Mouse (Mus musculus): ENCODE measurements around the gene Gm10273. TPM values are rescaled to one million over a fixed set of nuclear protein-coding genes. Genes with fewer than 3 reads are reported as not detected.
"Not testable (repeated sequence)": the region's sequence is repeated elsewhere in the genome, so short reads cannot be mapped to it uniquely, and the experiment has no call there.

Gm10273 gene
- 5.4 TPM in 1 of 2 replicates, not detected in the other for polyA plus RNA-seq (2015; fragmentation: Nextera tagmentation; extraction: Ambion mirVana)

GRCm38 (mm10) chr10:59395461-59395860 lies at the start of gene Gm10273:
Gene Gm10273, plus strand, starts transcription at chr10:59395632.
- not testable (repeated sequence) for ATAC-seq (replicated peaks); H3K4me3 ChIP-seq; H3K27me3 ChIP-seq; H3K4me1 ChIP-seq; H3K9me3 ChIP-seq; H3K9ac ChIP-seq (replicated peaks); H3K36me3 ChIP-seq; H3K4me2 ChIP-seq (replicated peaks); H3K27ac ChIP-seq (replicated peaks)
- WGBS = 93% methylated on average over 13 of the region's 25 CpGs

GRCm38 (mm10) chr10:59346560-59346959 lies 48.9 kb upstream of the Gm10273 start:
- Histone ChIP-seq H3K27me3 (no peaks in the 10 kb centered on the region), H3K4me1 (no peaks in the 10 kb centered on the region), H3K4me2 (replicated peaks) (no peak overlapping the region), H3K36me3 (peaks cover 49% of the 10 kb centered on the region), H3K9me3 (no peaks in the 10 kb centered on the region), H3K27ac (replicated peaks) (no peak overlapping the region), H3K9ac (replicated peaks) (no peak overlapping the region), H3K4me3 (no peak overlapping the region)
- no peak for ATAC-seq (replicated peaks)
- over 99% methylated on average over 2 of the region's 2 CpGs for WGBS

- ATAC-seq (replicated peaks) = no peak
- Histone ChIP-seq H3K9me3 (no peaks in the 10 kb centered on the region), H3K4me3 (no peak overlapping the region), H3K4me1 (no peaks in the 10 kb centered on the region), H3K27ac (replicated peaks) (no peak overlapping the region), H3K36me3 (peaks cover 55% of the 10 kb centered on the region), H3K27me3 (no peaks in the 10 kb centered on the region), H3K9ac (replicated peaks) (no peak overlapping the region), H3K4me2 (replicated peaks) (no peak overlapping the region)
- WGBS = 94% methylated on average over 9 of the region's 9 CpGs
Observed at GRCm38 (mm10) chr10:59348200-59348599, 47.2 kb upstream of the Gm10273 start.

GRCm38 (mm10) chr10:59349536-59349935 lies 45.9 kb upstream of the Gm10273 start:
- H3K27ac ChIP-seq (replicated peaks) = no peak overlapping the region; the same call in 1 of the 2 replicates
- no peak overlapping the region for H3K4me2 ChIP-seq (replicated peaks)
- H3K9ac ChIP-seq (replicated peaks) = no peak overlapping the region
- peaks cover 50% of the 10 kb centered on the region for H3K36me3 ChIP-seq
- no peak overlapping the region for H3K4me3 ChIP-seq
- ATAC-seq (replicated peaks) = no peak
- WGBS = 98% methylated on average over 2 of the region's 2 CpGs
- H3K4me1 ChIP-seq = no peaks in the 10 kb centered on the region
- H3K9me3 ChIP-seq = no peaks in the 10 kb centered on the region
- no peaks in the 10 kb centered on the region for H3K27me3 ChIP-seq

- H3K36me3 ChIP-seq = peaks cover 46% of the 10 kb centered on the region
- H3K4me3 ChIP-seq = no peak overlapping the region
- H3K9ac ChIP-seq (replicated peaks) = no peak overlapping the region
- 16% methylated on average over 1 of the region's 1 CpGs for WGBS
- H3K27ac ChIP-seq (replicated peaks) = no peak overlapping the region
- no peak for ATAC-seq (replicated peaks)
- no peaks in the 10 kb centered on the region for H3K4me1 ChIP-seq
- no peak overlapping the region for H3K4me2 ChIP-seq (replicated peaks)
- H3K27me3 ChIP-seq = no peaks in the 10 kb centered on the region
- no peaks in the 10 kb centered on the region for H3K9me3 ChIP-seq
Observed at GRCm38 (mm10) chr10:59353065-59353464, 42.4 kb upstream of the Gm10273 start.

- Histone ChIP-seq H3K27ac (replicated peaks) (no peak overlapping the region), H3K4me1 (no peaks in the 10 kb centered on the region), H3K36me3 (peaks cover 37% of the 10 kb centered on the region), H3K9ac (replicated peaks) (no peak overlapping the region), H3K4me2 (replicated peaks) (no peak overlapping the region), H3K4me3 (no peak overlapping the region), H3K27me3 (no peaks in the 10 kb centered on the region), H3K9me3 (no peaks in the 10 kb centered on the region)
- 26% methylated on average over 12 of the region's 12 CpGs for WGBS
- ATAC-seq (replicated peaks) = no peak
Observed at GRCm38 (mm10) chr10:59354120-59354519, 41.3 kb upstream of the Gm10273 start.

- H3K4me3 ChIP-seq = no peak overlapping the region
- H3K27me3 ChIP-seq = no peaks in the 10 kb centered on the region
- H3K9me3 ChIP-seq = no peaks in the 10 kb centered on the region
- H3K4me1 ChIP-seq = no peaks in the 10 kb centered on the region
- H3K27ac ChIP-seq (replicated peaks) = no peak overlapping the region
- no peak for ATAC-seq (replicated peaks)
- 85% methylated on average over 8 of the region's 8 CpGs for WGBS
- H3K36me3 ChIP-seq = peaks cover 36% of the 10 kb centered on the region
- no peak overlapping the region for H3K9ac ChIP-seq (replicated peaks)
- H3K4me2 ChIP-seq (replicated peaks) = no peak overlapping the region
Observed at GRCm38 (mm10) chr10:59355020-59355419, 40.4 kb upstream of the Gm10273 start.

GRCm38 (mm10) chr10:59358744-59359143 lies 36.7 kb upstream of the Gm10273 start:
- no peak for ATAC-seq (replicated peaks)
- 91% methylated on average over 4 of the region's 4 CpGs for WGBS
- Histone ChIP-seq H3K36me3 (peaks cover 35% of the 10 kb centered on the region), H3K4me1 (no peaks in the 10 kb centered on the region), H3K4me2 (replicated peaks) (no peak overlapping the region), H3K9me3 (no peaks in the 10 kb centered on the region), H3K27me3 (no peaks in the 10 kb centered on the region), H3K9ac (replicated peaks) (no peak overlapping the region), H3K4me3 (no peak overlapping the region), H3K27ac (replicated peaks) (no peak overlapping the region)

- 90% methylated on average over 2 of the region's 2 CpGs for WGBS
- Histone ChIP-seq H3K4me2 (replicated peaks) (no peak overlapping the region), H3K9me3 (no peaks in the 10 kb centered on the region), H3K4me3 (no peak overlapping the region), H3K27ac (replicated peaks) (no peak overlapping the region), H3K27me3 (no peaks in the 10 kb centered on the region), H3K9ac (replicated peaks) (no peak overlapping the region), H3K4me1 (no peaks in the 10 kb centered on the region), H3K36me3 (peaks cover 53% of the 10 kb centered on the region)
- no peak for ATAC-seq (replicated peaks)
Observed at GRCm38 (mm10) chr10:59363208-59363607, 32.2 kb upstream of the Gm10273 start.

GRCm38 (mm10) chr10:59364551-59364950 lies 30.9 kb upstream of the Gm10273 start:
- Histone ChIP-seq H3K4me1 (no peaks in the 10 kb centered on the region), H3K9me3 (no peaks in the 10 kb centered on the region), H3K27me3 (no peaks in the 10 kb centered on the region), H3K4me3 (no peak overlapping the region), H3K36me3 (peaks cover 62% of the 10 kb centered on the region), H3K9ac (replicated peaks) (no peak overlapping the region), H3K27ac (replicated peaks) (no peak overlapping the region), H3K4me2 (replicated peaks) (no peak overlapping the region)
- WGBS = 94% methylated on average over 3 of the region's 3 CpGs
- ATAC-seq (replicated peaks) = no peak

- WGBS = 74% methylated on average over 5 of the region's 5 CpGs
- Histone ChIP-seq H3K27ac (replicated peaks) (no peak overlapping the region), H3K9ac (replicated peaks) (no peak overlapping the region), H3K36me3 (peaks cover 73% of the 10 kb centered on the region), H3K9me3 (no peaks in the 10 kb centered on the region), H3K4me2 (replicated peaks) (no peak overlapping the region), H3K4me3 (no peak overlapping the region), H3K4me1 (no peaks in the 10 kb centered on the region), H3K27me3 (no peaks in the 10 kb centered on the region)
- ATAC-seq (replicated peaks) = no peak
Observed at GRCm38 (mm10) chr10:59365804-59366589, 29.4 kb upstream of the Gm10273 start.

GRCm38 (mm10) chr10:59366746-59367145 lies 28.7 kb upstream of the Gm10273 start:
- Histone ChIP-seq H3K4me3 (no peak overlapping the region), H3K9ac (replicated peaks) (no peak overlapping the region), H3K9me3 (no peaks in the 10 kb centered on the region), H3K4me2 (replicated peaks) (no peak overlapping the region), H3K4me1 (no peaks in the 10 kb centered on the region), H3K27me3 (no peaks in the 10 kb centered on the region), H3K36me3 (peaks cover 75% of the 10 kb centered on the region), H3K27ac (replicated peaks) (no peak overlapping the region)
- ATAC-seq (replicated peaks) = no peak
- 97% methylated on average over 4 of the region's 4 CpGs for WGBS

- Histone ChIP-seq H3K9me3 (no peaks in the 10 kb centered on the region), H3K9ac (replicated peaks) (no peak overlapping the region), H3K27ac (replicated peaks) (no peak overlapping the region), H3K36me3 (peaks cover 71% of the 10 kb centered on the region), H3K4me2 (replicated peaks) (no peak overlapping the region), H3K27me3 (no peaks in the 10 kb centered on the region), H3K4me3 (no peak overlapping the region), H3K4me1 (no peaks in the 10 kb centered on the region)
- WGBS = 85% methylated on average over 4 of the region's 4 CpGs
- no peak for ATAC-seq (replicated peaks)
Observed at GRCm38 (mm10) chr10:59367206-59367605, 28.2 kb upstream of the Gm10273 start.

Measured in forebrain, embryonic 15.5 days (tissue).